Mouse (Mus musculus) liver, adult 2 months (tissue): ENCODE measurements around the gene Tsfm.
A peak's percentile ranks its signal among the peaks of the same experiment; 100 is the strongest.

Experiments used
- CTCF ChIP-seq: fragments of 200-500 bp; IDR thresholded peaks from 2 replicates; pipeline ENCODE4 v1.5.1; 2011; ENCODE audit warnings: low read depth, low read length, control low read depth
- POLR2A ChIP-seq: fragments of 200-500 bp; IDR thresholded peaks from 2 replicates; pipeline ENCODE4 v1.6.1; 2011; ENCODE audit warnings: low read length, control low read depth; ENCODE audit not compliant: insufficient read depth; ENCODE audit errors: extremely low read depth

GRCm38 (mm10) chr10:127049395-127050118, 18.9 kb upstream of the Tsfm start:
- TF ChIP-seq CTCF = peak; percentile 34; the same call in 1 of the 2 replicates
- no peak for TF ChIP-seq POLR2A
